Mouse (Mus musculus) CH12.LX (cell line): ENCODE results near the gene Chchd3.

Source experiments
- CHD1 ChIP-seq: IDR thresholded peaks from 2 replicates; pipeline ENCODE4 v1.6.1; 2012; ENCODE audit warnings: low read depth, low read length, improper control_type of control experiment, inconsistent platforms
- CTCF ChIP-seq, 2 experiments: IDR thresholded peaks in 1 of 2; conservative IDR thresholded peaks in 1 of 2; 2 replicates each; pipeline ENCODE4 v1.5.1; 2011 to 2012; ENCODE audit warnings: low read depth in 2 of 2, low read length in 2 of 2, improper control_type of control experiment in 1 of 2, inconsistent platforms in 1 of 2, mild to moderate bottlenecking in 1 of 2, moderate library complexity in 1 of 2
- E2F4 ChIP-seq: IDR thresholded peaks from 2 replicates; pipeline ENCODE4 v1.6.1; 2011; ENCODE audit warnings: low read depth, low read length, improper control_type of control experiment; ENCODE audit not compliant: insufficient replicate concordance
- ETS1 ChIP-seq: conservative IDR thresholded peaks from 2 replicates; pipeline ENCODE4 v1.6.1; 2012; ENCODE audit warnings: low read depth, mild to moderate bottlenecking, inconsistent platforms, low read length, improper control_type of control experiment, moderate library complexity
- KAT2A ChIP-seq: IDR thresholded peaks from 2 replicates; pipeline ENCODE4 v1.6.1; 2012; ENCODE audit warnings: low read length, improper control_type of control experiment, inconsistent platforms; ENCODE audit not compliant: insufficient replicate concordance
- MAFK ChIP-seq: IDR thresholded peaks from 2 replicates; pipeline ENCODE4 v1.6.1; 2011; ENCODE audit warnings: low read length, improper control_type of control experiment; ENCODE audit not compliant: insufficient replicate concordance
- MEF2A ChIP-seq: IDR thresholded peaks from 2 replicates; pipeline ENCODE4 v1.6.1; 2014; ENCODE audit warnings: low read depth, mild to moderate bottlenecking, inconsistent platforms, low read length, improper control_type of control experiment, borderline replicate concordance
- MXI1 ChIP-seq: IDR thresholded peaks from 2 replicates; pipeline ENCODE4 v1.6.1; 2011; ENCODE audit warnings: mild to moderate bottlenecking, low read depth, low read length, improper control_type of control experiment
- POLR2A ChIP-seq: IDR thresholded peaks from 2 replicates; pipeline ENCODE4 v1.6.1; 2011; ENCODE audit warnings: low read depth, mild to moderate bottlenecking, improper control_type of control experiment, low read length
- SIN3A ChIP-seq: IDR thresholded peaks from 2 replicates; pipeline ENCODE4 v1.6.1; 2012; ENCODE audit warnings: low read length, improper control_type of control experiment, inconsistent platforms
- ZMIZ1 ChIP-seq: IDR thresholded peaks from 2 replicates; pipeline ENCODE4 v1.6.1; 2012; ENCODE audit warnings: low read depth, mild to moderate bottlenecking, inconsistent platforms, low read length, improper control_type of control experiment

DNA sequence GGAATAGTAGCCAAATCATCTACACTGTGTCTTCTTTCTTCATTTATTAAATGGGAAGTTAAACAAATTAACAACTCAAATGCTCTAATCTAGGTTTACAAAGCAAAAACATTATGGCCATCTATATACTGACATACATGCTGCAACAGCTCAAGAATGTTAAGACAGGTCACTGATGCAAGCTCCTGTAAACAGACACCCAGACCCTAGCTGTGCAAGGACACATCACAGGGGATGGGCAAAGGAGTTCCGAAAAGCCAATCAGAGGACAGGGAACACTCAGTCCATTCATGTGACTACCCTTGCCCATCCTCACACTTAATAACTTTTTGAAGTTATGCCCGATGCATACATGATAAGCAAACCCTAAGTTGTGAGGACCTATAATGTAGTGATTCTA, 149.4 kb downstream of the Chchd3 start:
- TF ChIP-seq POLR2A (no peak), KAT2A (no peak), SIN3A (no peak), ETS1 (no peak), MXI1 (no peak), ZMIZ1 (no peak), CHD1 (no peak), MAFK (no peak), E2F4 (no peak), CTCF (conservative IDR thresholded peaks at IDR 0.05 in 1 of 2, IDR thresholded peaks at IDR 0.05 in 1 of 2; ENCODE audit: low read depth in 2 of 2, low read length in 2 of 2) (no peak), MEF2A (no peak)
